Mouse (Mus musculus): ENCODE results near the gene Nuak2.

DNA sequence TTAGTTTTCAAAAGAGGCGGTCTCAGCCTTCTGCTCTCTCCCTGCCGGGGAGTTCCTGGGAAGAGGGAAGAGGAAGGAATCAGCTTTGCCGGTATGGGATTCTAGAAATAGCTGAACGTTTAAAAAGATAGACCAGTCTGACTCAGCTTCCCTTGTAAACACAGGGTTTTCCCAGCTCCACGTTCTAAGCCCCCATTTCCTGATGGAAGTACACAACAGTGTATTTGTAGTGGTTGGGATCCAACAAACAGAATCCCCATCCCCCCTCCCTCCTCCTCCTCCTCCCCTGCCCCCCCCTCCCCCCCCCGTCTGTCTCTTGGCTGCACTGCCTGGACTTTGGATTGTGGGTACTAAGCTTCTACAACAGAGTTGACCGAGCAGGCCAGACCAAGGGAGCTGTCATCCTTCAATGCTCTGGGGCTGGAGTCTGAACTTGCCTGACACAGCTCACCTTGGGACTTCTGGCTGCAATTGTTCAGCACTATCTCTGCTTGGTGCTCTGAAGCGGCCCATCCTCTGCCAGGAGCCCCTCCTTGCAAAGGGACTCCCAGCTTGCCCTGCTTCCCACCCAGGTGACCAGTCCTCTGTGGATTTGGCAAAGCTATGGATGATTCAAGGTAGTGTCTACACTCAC, 22.2 kb downstream of the Nuak2 start:
- no peak for TF ChIP-seq CTCF (IDR thresholded peaks at IDR 0.05; ENCODE audit: borderline replicate concordance, extremely low read depth, insufficient read depth, insufficient read length)
- no peak for TF ChIP-seq POLR2A (IDR thresholded peaks at IDR 0.05; ENCODE audit: borderline replicate concordance, extremely low read depth, insufficient read depth, insufficient read length, poor library complexity, severe bottlenecking)

Data from brain, embryonic 14.5 days (tissue).